Mouse (Mus musculus) stomach, postnatal 0 days (tissue): ENCODE measurements around the gene Gm19402. TPM values are rescaled to one million over a fixed set of nuclear protein-coding genes. Genes with fewer than 3 reads are reported as not detected.

Experiments used
- ATAC-seq: fragments of 200-750 bp; cut with Nextera tagmentation; 2 replicates; pipeline ENCODE4 v1.8.0; 2017; ENCODE audit not compliant: low FRiP score, low TSS enrichment
- DNase-seq: peaks from one replicate; pipeline ENCODE4 v3.0.0-alpha.2; 2016; ENCODE audit warnings: low spot score
- H3K27ac ChIP-seq: fragments of 300-500 bp; sonication (generic); replicated peaks from 2 replicates; pipeline ENCODE4 v1.5.1; 2014; ENCODE audit warnings: mild to moderate bottlenecking, control low read depth
- H3K27me3 ChIP-seq: fragments of 300-500 bp; sonication (generic); 2 replicates; pipeline ENCODE4 v1.6.1; 2014; ENCODE audit warnings: low read length; ENCODE audit not compliant: control insufficient read depth, insufficient read depth
- H3K36me3 ChIP-seq: fragments of 300-500 bp; sonication (generic); 2 replicates; pipeline ENCODE4 v1.6.1; 2014; ENCODE audit warnings: low read length, mixed read lengths; ENCODE audit not compliant: control insufficient read depth, insufficient read depth
- H3K4me1 ChIP-seq: fragments of 300-500 bp; sonication (generic); replicated peaks from 2 replicates; pipeline ENCODE4 v1.6.1; 2014; ENCODE audit warnings: antibody characterized with exemption; ENCODE audit not compliant: control insufficient read depth, insufficient read depth
- H3K4me2 ChIP-seq: fragments of 300-500 bp; sonication (generic); replicated peaks from 2 replicates; pipeline ENCODE4 v1.6.1; 2014; ENCODE audit warnings: low read depth, mild to moderate bottlenecking, control low read depth, moderate library complexity
- H3K4me3 ChIP-seq: fragments of 300-500 bp; sonication (generic); 2 replicates; pipeline ENCODE4 v1.5.1; 2014; ENCODE audit warnings: low read depth, low read length, control low read depth
- H3K9ac ChIP-seq: fragments of 300-500 bp; sonication (generic); 2 replicates; pipeline ENCODE4 v1.6.1; 2014; ENCODE audit warnings: mild to moderate bottlenecking, low read length, control low read depth, mixed read lengths
- H3K9me3 ChIP-seq: fragments of 300-500 bp; sonication (generic); 2 replicates; pipeline ENCODE4 v1.6.1; 2016; ENCODE audit warnings: low read length; ENCODE audit not compliant: control insufficient read depth
- CTCF ChIP-seq: IDR thresholded peaks from 2 replicates; pipeline ENCODE4 v1.5.1; 2016; ENCODE audit warnings: antibody characterized with exemption, low read depth, mild to moderate bottlenecking, moderate library complexity
- EP300 ChIP-seq: optimal IDR thresholded peaks from 2 replicates; pipeline ENCODE3; 2016; ENCODE audit warnings: antibody characterized with exemption
- WGBS: fragments of 180-500 bp; shearing (Covaris S2); extraction: QIAGEN DNeasy Blood & Tissue Kit; methylation state at CpG from one replicate; pipeline ENCODE4 v1.1.7; 2014; 5-methylcytosine and 5-hydroxymethylcytosine counted together
- polyA plus RNA-seq: library from polyadenylated mRNA; unstranded; fragments of >200 nt; fragmentation: Nextera tagmentation; extraction: Ambion mirVana; gene quantifications from 2 replicates; pipeline ENCODE4 v1.2.1, GENCODE M21; 2015

Gene Gm19402
- polyA plus RNA-seq, 1 experiment from 2014 or later: not detected

GRCm38 (mm10) chr10:77706326-77706725 is 15.8 kb upstream of the Gm19402 start, which contains the start of gene Gm10272:
Gm10272 (plus strand) TSS chr10:77706626.
- Histone ChIP-seq H3K9me3 (no peaks in the 10 kb centered on the region), H3K27me3 (no peaks in the 10 kb centered on the region), H3K9ac (no peak within 1 kb of the TSS), H3K27ac (no peak within 1 kb of the TSS), H3K4me1 (no peaks in the 10 kb centered on the region), H3K4me2 (no peak within 1 kb of the TSS), H3K4me3 (no peak within 1 kb of the TSS), H3K36me3 (no peaks in the 10 kb centered on the region)
- TF ChIP-seq CTCF: no peak
- TF ChIP-seq EP300: no peak
- 100% methylated on average over 1 of the region's 1 CpGs for WGBS
- ATAC-seq (no peak), DNase-seq (no peak)

- no peak within 1 kb of the TSS for H3K27ac ChIP-seq
- H3K36me3 ChIP-seq: no peaks in the 10 kb centered on the region
- H3K9me3 ChIP-seq: no peaks in the 10 kb centered on the region
- DNase-seq (no peak), ATAC-seq (no peak)
- no peaks in the 10 kb centered on the region for H3K27me3 ChIP-seq
- H3K4me2 ChIP-seq: no peak within 1 kb of the TSS
- H3K9ac ChIP-seq: no peak within 1 kb of the TSS
- TF ChIP-seq EP300 (no peak), CTCF (no peak)
- H3K4me3 ChIP-seq: no peak within 1 kb of the TSS
- no peaks in the 10 kb centered on the region for H3K4me1 ChIP-seq
- 43% methylated on average over 4 of the region's 4 CpGs for WGBS
Observed at GRCm38 (mm10) chr10:77697133-77697532, 6.6 kb upstream of the Gm19402 start, which contains the start of gene Gm9508. Gm9508 (minus strand) TSS chr10:77697233.

GRCm38 (mm10) chr10:77687021-77687420 is 3.5 kb downstream of the Gm19402 start:
- WGBS: 30% methylated on average over 10 of the region's 10 CpGs
- Histone ChIP-seq H3K36me3 (no peaks in the 10 kb centered on the region), H3K9me3 (no peaks in the 10 kb centered on the region), H3K4me2 (no peak overlapping the region), H3K27ac (peak overlapping the region; percentile 45; the same call in 1 of the 2 replicates), H3K4me1 (no peaks in the 10 kb centered on the region), H3K4me3 (no peak overlapping the region), H3K9ac (no peak overlapping the region), H3K27me3 (no peaks in the 10 kb centered on the region)
- no peak for TF ChIP-seq CTCF
- no peak for TF ChIP-seq EP300
- no peak for DNase-seq
- no peak for ATAC-seq

GRCm38 (mm10) chr10:77685895-77686664 is 4.5 kb downstream of the Gm19402 start, which contains the start of gene Tspear:
Tspear (plus strand) TSS chr10:77686569.
- Histone ChIP-seq H3K9ac (no peak within 1 kb of the TSS), H3K9me3 (no peaks in the 10 kb centered on the region), H3K4me2 (peak within 1 kb of the TSS; percentile 27; the same call in 1 of the 2 replicates), H3K36me3 (no peaks in the 10 kb centered on the region), H3K27me3 (no peaks in the 10 kb centered on the region), H3K27ac (peak within 1 kb of the TSS; percentile 45; the same call in 1 of the 2 replicates), H3K4me3 (no peak within 1 kb of the TSS), H3K4me1 (no peaks in the 10 kb centered on the region)
- DNase-seq: peak; percentile 47
- peak; percentile 50; the same call in 1 of the 2 replicates for ATAC-seq
- 6% methylated on average over 22 of the region's 22 CpGs for WGBS
- TF ChIP-seq EP300 (peak; percentile 39), CTCF (no peak)

- 38% methylated on average over 8 of the region's 8 CpGs for WGBS
- TF ChIP-seq CTCF: no peak
- Histone ChIP-seq H3K9ac (no peak overlapping the region), H3K9me3 (no peaks in the 10 kb centered on the region), H3K4me1 (no peaks in the 10 kb centered on the region), H3K36me3 (no peaks in the 10 kb centered on the region), H3K4me2 (no peak overlapping the region), H3K27ac (no peak overlapping the region), H3K4me3 (no peak overlapping the region), H3K27me3 (no peaks in the 10 kb centered on the region)
- ATAC-seq: no peak
- DNase-seq: no peak
Observed at GRCm38 (mm10) chr10:77684181-77684580, 6.4 kb downstream of the Gm19402 start.

GRCm38 (mm10) chr10:77682994-77683393 is 7.6 kb downstream of the Gm19402 start:
- Histone ChIP-seq H3K4me3 (no peak overlapping the region), H3K4me1 (no peaks in the 10 kb centered on the region), H3K36me3 (no peaks in the 10 kb centered on the region), H3K27me3 (no peaks in the 10 kb centered on the region; the same call in 1 of the 2 replicates), H3K4me2 (no peak overlapping the region), H3K27ac (no peak overlapping the region), H3K9ac (no peak overlapping the region), H3K9me3 (no peaks in the 10 kb centered on the region)
- no peak for ATAC-seq
- no peak for DNase-seq
- WGBS: 70% methylated on average over 7 of the region's 7 CpGs
- TF ChIP-seq EP300 (no peak), CTCF (no peak)
